Mouse (Mus musculus): ENCODE measurements at regions not wholly inside any gene's neighbourhood (a gene's known extent, or its start where the extent isn't known, plus 50 kb on each side); places are given as distances from the start of the nearest gene placed in this dataset.

DNA sequence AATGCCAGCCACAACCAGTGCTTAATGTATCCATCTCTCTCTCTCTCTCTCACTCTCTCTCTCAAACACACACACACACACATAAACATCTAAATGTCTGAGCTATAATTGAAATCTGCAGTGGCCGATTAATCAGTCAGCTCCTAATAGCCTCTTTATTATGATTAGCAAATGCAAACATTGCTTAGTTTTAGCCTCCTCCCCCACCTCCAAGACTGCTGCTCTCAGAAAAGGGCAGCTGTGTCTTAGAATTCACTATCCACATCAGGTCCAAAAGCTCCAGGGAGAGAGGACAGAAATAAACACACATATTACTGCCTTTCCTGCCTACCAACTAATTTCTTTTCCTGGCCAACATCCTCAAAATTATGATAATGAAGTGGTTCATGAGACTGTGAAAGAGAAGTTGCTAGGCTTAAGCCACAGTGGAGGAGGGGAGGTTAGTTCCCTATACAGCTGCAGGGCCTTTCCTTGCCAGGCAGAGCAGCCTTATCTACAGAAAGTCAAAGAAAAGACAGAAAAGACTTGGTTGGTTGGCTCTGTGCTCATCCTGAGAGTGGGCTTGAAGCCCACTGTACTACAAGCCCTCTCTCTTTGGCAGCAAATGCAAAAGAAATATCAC, 442.7 kb upstream of the Tbl1xr1 start:
- Histone ChIP-seq H3K27ac (ENCODE audit: insufficient read depth, low read depth, low read length) (peak overlapping the region; percentile 88), H3K4me3 (ENCODE audit: insufficient read depth, low read length) (no peak overlapping the region), H3K4me1 (ENCODE audit: control insufficient read depth, insufficient read depth, low read length) (peaks cover 17% of the 10 kb centered on the region)
- TF ChIP-seq POLR2A (IDR thresholded peaks at IDR 0.05; ENCODE audit: borderline replicate concordance, low read depth, low read length) (no peak), CTCF (IDR thresholded peaks at IDR 0.05; ENCODE audit: low read depth, low read length) (no peak)

DNA sequence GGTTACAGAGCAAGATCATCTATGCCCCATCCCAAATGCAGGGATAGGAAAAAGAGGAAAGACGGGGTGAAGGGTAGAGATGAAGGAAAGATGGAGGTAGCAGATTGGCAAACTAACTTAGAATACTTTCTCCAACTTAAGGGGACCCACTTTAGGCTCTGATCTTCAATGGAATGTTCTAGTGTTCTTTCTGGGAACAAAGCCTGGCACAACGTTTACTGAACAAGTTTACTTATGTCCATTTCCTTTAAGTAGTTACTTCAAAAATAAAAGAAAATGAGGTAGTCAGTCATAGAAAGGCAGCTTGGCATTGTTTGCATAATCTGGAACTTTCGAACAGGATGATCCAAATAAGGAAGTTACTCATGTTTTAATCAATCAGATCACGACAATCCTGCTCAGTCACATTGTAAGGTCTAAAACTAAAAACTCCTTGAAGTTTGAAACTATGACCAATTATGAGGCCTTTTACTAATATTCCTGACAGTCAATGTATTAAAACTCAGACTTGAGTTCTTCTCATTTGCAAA, 441.7 kb upstream of the Tbl1xr1 start:
- H3K4me1 ChIP-seq (ENCODE audit: control insufficient read depth, insufficient read depth, low read length), result peaks cover 17% of the 10 kb centered on the region
- H3K4me3 ChIP-seq (ENCODE audit: insufficient read depth, low read length), result no peak overlapping the region
- TF ChIP-seq POLR2A (IDR thresholded peaks at IDR 0.05; ENCODE audit: borderline replicate concordance, low read depth, low read length) (no peak), CTCF (IDR thresholded peaks at IDR 0.05; ENCODE audit: low read depth, low read length) (no peak)
- H3K27ac ChIP-seq (ENCODE audit: insufficient read depth, low read depth, low read length), result peak overlapping the region; percentile 63

DNA sequence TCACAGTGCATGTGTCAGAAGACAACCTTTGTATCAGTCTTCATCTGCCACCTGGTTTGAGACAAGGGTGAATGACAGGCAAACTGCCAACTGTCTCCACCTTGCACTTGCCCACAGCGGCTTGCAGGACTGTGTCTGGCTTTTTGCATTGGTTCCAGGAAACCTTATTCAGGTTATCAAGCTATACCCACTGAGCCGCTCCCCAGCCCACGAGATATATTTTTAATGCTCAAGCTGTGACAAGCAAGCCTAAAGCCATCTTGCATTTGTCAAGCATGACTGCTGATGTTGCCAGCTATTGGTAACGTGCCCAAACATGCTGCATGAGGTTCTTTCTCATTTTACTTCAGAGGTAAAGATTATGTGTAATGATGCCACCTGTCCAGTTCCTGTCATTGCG, 437.6 kb upstream of the Tbl1xr1 start:
- peaks cover 15% of the 10 kb centered on the region for H3K4me1 ChIP-seq (ENCODE audit: control insufficient read depth, insufficient read depth, low read length)
- no peak overlapping the region for H3K27ac ChIP-seq (ENCODE audit: insufficient read depth, low read depth, low read length)
- no peak overlapping the region for H3K4me3 ChIP-seq (ENCODE audit: insufficient read depth, low read length)
- TF ChIP-seq CTCF (IDR thresholded peaks at IDR 0.05; ENCODE audit: low read depth, low read length) (no peak), POLR2A (IDR thresholded peaks at IDR 0.05; ENCODE audit: borderline replicate concordance, low read depth, low read length) (no peak)

GRCm38 (mm10) chr3:21639576-21639975, 436.9 kb upstream of the Tbl1xr1 start:
- TF ChIP-seq POLR2A (IDR thresholded peaks at IDR 0.05; ENCODE audit: borderline replicate concordance, low read depth, low read length), result no peak
- no peak for TF ChIP-seq CTCF (IDR thresholded peaks at IDR 0.05; ENCODE audit: low read depth, low read length)
- Histone ChIP-seq H3K4me1 (ENCODE audit: control insufficient read depth, insufficient read depth, low read length) (peaks cover 10% of the 10 kb centered on the region), H3K4me3 (ENCODE audit: insufficient read depth, low read length) (no peak overlapping the region), H3K27ac (ENCODE audit: insufficient read depth, low read depth, low read length) (no peak overlapping the region)

DNA sequence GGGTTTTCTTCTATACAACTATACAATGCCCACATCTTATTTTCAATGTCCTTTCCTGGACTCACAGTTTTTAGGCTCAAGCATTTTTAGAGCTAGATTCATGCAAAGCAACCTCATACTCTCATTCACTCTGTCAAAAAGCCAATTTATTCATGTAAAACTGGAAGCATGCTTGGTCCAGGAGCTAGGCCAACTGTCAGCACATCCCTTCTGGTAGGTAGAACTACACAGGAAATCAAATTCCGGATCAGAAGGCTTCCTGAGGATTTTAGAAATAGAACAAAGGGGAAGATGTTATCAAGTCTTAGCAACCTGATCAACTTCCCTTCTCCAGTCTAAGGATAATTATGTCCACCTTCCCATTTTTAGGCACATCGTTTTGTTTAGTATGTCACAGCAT, 432.4 kb upstream of the Tbl1xr1 start:
- no peak for TF ChIP-seq POLR2A (IDR thresholded peaks at IDR 0.05; ENCODE audit: borderline replicate concordance, low read depth, low read length)
- no peak for TF ChIP-seq CTCF (IDR thresholded peaks at IDR 0.05; ENCODE audit: low read depth, low read length)
- H3K27ac ChIP-seq (ENCODE audit: insufficient read depth, low read depth, low read length), result no peak overlapping the region
- H3K4me1 ChIP-seq (ENCODE audit: control insufficient read depth, insufficient read depth, low read length), result no peaks in the 10 kb centered on the region
- no peak overlapping the region for H3K4me3 ChIP-seq (ENCODE audit: insufficient read depth, low read length)

GRCm38 (mm10) chr3:21645268-21645667, 431.2 kb upstream of the Tbl1xr1 start:
- Histone ChIP-seq H3K27ac (ENCODE audit: insufficient read depth, low read depth, low read length) (no peak overlapping the region), H3K4me3 (ENCODE audit: insufficient read depth, low read length) (no peak overlapping the region), H3K4me1 (ENCODE audit: control insufficient read depth, insufficient read depth, low read length) (no peaks in the 10 kb centered on the region)
- no peak for TF ChIP-seq CTCF (IDR thresholded peaks at IDR 0.05; ENCODE audit: low read depth, low read length)
- no peak for TF ChIP-seq POLR2A (IDR thresholded peaks at IDR 0.05; ENCODE audit: borderline replicate concordance, low read depth, low read length)

- Histone ChIP-seq H3K4me1 (ENCODE audit: control insufficient read depth, insufficient read depth, low read length) (no peaks in the 10 kb centered on the region), H3K4me3 (ENCODE audit: insufficient read depth, low read length) (no peak overlapping the region), H3K27ac (ENCODE audit: insufficient read depth, low read depth, low read length) (no peak overlapping the region)
- no peak for TF ChIP-seq CTCF (IDR thresholded peaks at IDR 0.05; ENCODE audit: low read depth, low read length)
- TF ChIP-seq POLR2A (IDR thresholded peaks at IDR 0.05; ENCODE audit: borderline replicate concordance, low read depth, low read length), result no peak
Observed at GRCm38 (mm10) chr3:21649885-21650469, 426.5 kb upstream of the Tbl1xr1 start.

GRCm38 (mm10) chr3:21655301-21655700, 421.2 kb upstream of the Tbl1xr1 start:
- Histone ChIP-seq H3K4me1 (ENCODE audit: control insufficient read depth, insufficient read depth, low read length) (no peaks in the 10 kb centered on the region), H3K4me3 (ENCODE audit: insufficient read depth, low read length) (no peak overlapping the region), H3K27ac (ENCODE audit: insufficient read depth, low read depth, low read length) (no peak overlapping the region)
- TF ChIP-seq POLR2A (IDR thresholded peaks at IDR 0.05; ENCODE audit: borderline replicate concordance, low read depth, low read length), result no peak
- no peak for TF ChIP-seq CTCF (IDR thresholded peaks at IDR 0.05; ENCODE audit: low read depth, low read length)

GRCm38 (mm10) chr3:21667349-21668143, 408.9 kb upstream of the Tbl1xr1 start:
- H3K4me1 ChIP-seq (ENCODE audit: control insufficient read depth, insufficient read depth, low read length), result no peaks in the 10 kb centered on the region
- H3K4me3 ChIP-seq (ENCODE audit: insufficient read depth, low read length), result no peak overlapping the region
- TF ChIP-seq CTCF (IDR thresholded peaks at IDR 0.05; ENCODE audit: low read depth, low read length) (no peak), POLR2A (IDR thresholded peaks at IDR 0.05; ENCODE audit: borderline replicate concordance, low read depth, low read length) (no peak)
- no peak overlapping the region for H3K27ac ChIP-seq (ENCODE audit: insufficient read depth, low read depth, low read length)

- no peak overlapping the region for H3K4me3 ChIP-seq (ENCODE audit: insufficient read depth, low read length)
- TF ChIP-seq CTCF (IDR thresholded peaks at IDR 0.05; ENCODE audit: low read depth, low read length) (no peak), POLR2A (IDR thresholded peaks at IDR 0.05; ENCODE audit: borderline replicate concordance, low read depth, low read length) (no peak)
- no peaks in the 10 kb centered on the region for H3K4me1 ChIP-seq (ENCODE audit: control insufficient read depth, insufficient read depth, low read length)
- no peak overlapping the region for H3K27ac ChIP-seq (ENCODE audit: insufficient read depth, low read depth, low read length)
Observed at GRCm38 (mm10) chr3:21671885-21672284, 404.6 kb upstream of the Tbl1xr1 start.
